Mouse (Mus musculus) kidney, adult 2 months (tissue): ENCODE measurements at regions not wholly inside any gene's neighbourhood (a gene's known extent, or its start where the extent isn't known, plus 50 kb on each side); places are given as distances from the start of the nearest gene placed in this dataset.

ENCODE experiments used
- DNase-seq: peaks from one replicate; pipeline ENCODE4 v3.0.0; 2021
- H3K27ac ChIP-seq: fragments of 200-500 bp; 2 replicates; pipeline ENCODE4 v1.5.1; 2012; ENCODE audit warnings: low read depth, low read length, control low read depth, inconsistent platforms; ENCODE audit not compliant: insufficient read depth
- H3K27me3 ChIP-seq: fragments of 200-500 bp; replicated peaks from 2 replicates; pipeline ENCODE4 v1.6.1; 2012; ENCODE audit warnings: mild to moderate bottlenecking, moderate library complexity, low read length, inconsistent platforms; ENCODE audit not compliant: control insufficient read depth, insufficient read depth
- H3K36me3 ChIP-seq: fragments of 200-500 bp; 2 replicates; pipeline ENCODE4 v1.6.1; 2012; ENCODE audit warnings: mild to moderate bottlenecking, moderate library complexity, low read length, inconsistent platforms; ENCODE audit not compliant: control insufficient read depth, insufficient read depth
- H3K4me1 ChIP-seq: fragments of 200-500 bp; 2 replicates; pipeline ENCODE4 v1.6.1; 2011; ENCODE audit warnings: low read length; ENCODE audit not compliant: control insufficient read depth, insufficient read depth
- H3K4me3 ChIP-seq: fragments of 200-500 bp; 2 replicates; pipeline ENCODE4 v1.5.1; 2011; ENCODE audit warnings: mild to moderate bottlenecking, low read depth, low read length, control low read depth; ENCODE audit not compliant: insufficient read depth
- CTCF ChIP-seq: fragments of 200-500 bp; conservative IDR thresholded peaks from 2 replicates; pipeline ENCODE4 v1.5.1; 2011; ENCODE audit warnings: low read depth, mild to moderate bottlenecking, control low read depth, low read length, moderate library complexity, mixed read lengths; ENCODE audit not compliant: insufficient read depth, insufficient read length
- POLR2A ChIP-seq: fragments of 200-500 bp; IDR thresholded peaks from one replicate; pipeline ENCODE4 v1.6.1; 2011; ENCODE audit warnings: low read depth, low read length, control low read depth
- WGBS: fragments of 180-500 bp; shearing (Covaris S2); methylation state at CpG from one replicate; pipeline ENCODE4 v1.1.7; 2018; 5-methylcytosine and 5-hydroxymethylcytosine counted together

GRCm38 (mm10) chr2:160046881-160047543 lies 286.9 kb downstream of the Gm826 start:
- no peak overlapping the region for H3K27ac ChIP-seq
- WGBS, result 26% methylated on average over 7 of the region's 7 CpGs
- H3K36me3 ChIP-seq, result no peaks in the 10 kb centered on the region
- no peak for DNase-seq
- H3K4me1 ChIP-seq, result no peaks in the 10 kb centered on the region
- no peak overlapping the region for H3K4me3 ChIP-seq
- TF ChIP-seq CTCF, result no peak
- TF ChIP-seq POLR2A, result no peak
- no peaks in the 10 kb centered on the region for H3K27me3 ChIP-seq

- WGBS, result 84% methylated on average over 4 of the region's 4 CpGs
- H3K4me1 ChIP-seq, result no peaks in the 10 kb centered on the region
These were observed 289.4 kb downstream of the Gm826 start for GRCm38 (mm10) chr2:160044591-160044990.

GRCm38 (mm10) chr2:160044184-160044583 lies 289.8 kb downstream of the Gm826 start:
- Histone ChIP-seq H3K27ac (no peak overlapping the region), H3K4me1 (no peaks in the 10 kb centered on the region), H3K27me3 (no peaks in the 10 kb centered on the region), H3K4me3 (no peak overlapping the region), H3K36me3 (no peaks in the 10 kb centered on the region)
- WGBS, result 89% methylated on average over 2 of the region's 2 CpGs
- no peak for DNase-seq
- TF ChIP-seq CTCF (no peak), POLR2A (no peak)

More at GRCm38 (mm10) chr2:160044591-160044990, 289.4 kb downstream of the Gm826 start:
- H3K27me3 ChIP-seq, result no peaks in the 10 kb centered on the region
- H3K4me3 ChIP-seq, result no peak overlapping the region
- H3K27ac ChIP-seq, result no peak overlapping the region
- TF ChIP-seq POLR2A (no peak), CTCF (no peak)
- H3K36me3 ChIP-seq, result no peaks in the 10 kb centered on the region
- DNase-seq, result no peak

- no peak overlapping the region for H3K27ac ChIP-seq
- no peak for TF ChIP-seq POLR2A
- TF ChIP-seq CTCF, result no peak
- 83% methylated on average over 1 of the region's 1 CpGs for WGBS
- DNase-seq, result no peak
- no peaks in the 10 kb centered on the region for H3K27me3 ChIP-seq
- no peaks in the 10 kb centered on the region for H3K36me3 ChIP-seq
- no peaks in the 10 kb centered on the region for H3K4me1 ChIP-seq
- no peak overlapping the region for H3K4me3 ChIP-seq
These were observed 304.5 kb downstream of the Gm826 start for GRCm38 (mm10) chr2:160029432-160029831.

- no peak for DNase-seq
- no peak overlapping the region for H3K4me3 ChIP-seq
- no peak for TF ChIP-seq POLR2A
- TF ChIP-seq CTCF, result no peak
- no peaks in the 10 kb centered on the region for H3K36me3 ChIP-seq
- WGBS, result 85% methylated on average over 2 of the region's 2 CpGs
- no peaks in the 10 kb centered on the region for H3K4me1 ChIP-seq
- no peaks in the 10 kb centered on the region for H3K27me3 ChIP-seq
- H3K27ac ChIP-seq, result no peak overlapping the region
These were observed 305.5 kb downstream of the Gm826 start for GRCm38 (mm10) chr2:160028459-160028858.

- no peak for TF ChIP-seq POLR2A
- TF ChIP-seq CTCF, result no peak
- H3K27me3 ChIP-seq, result no peaks in the 10 kb centered on the region
- no peak overlapping the region for H3K27ac ChIP-seq
- H3K4me1 ChIP-seq, result no peaks in the 10 kb centered on the region
- H3K36me3 ChIP-seq, result no peaks in the 10 kb centered on the region
- 68% methylated on average over 3 of the region's 3 CpGs for WGBS
- no peak overlapping the region for H3K4me3 ChIP-seq
- DNase-seq, result no peak
These were observed 308.1 kb downstream of the Gm826 start for GRCm38 (mm10) chr2:160025911-160026310.

- WGBS, result 79% methylated on average over 4 of the region's 4 CpGs
- DNase-seq, result no peak
- Histone ChIP-seq H3K4me3 (no peak overlapping the region), H3K27ac (no peak overlapping the region), H3K36me3 (no peaks in the 10 kb centered on the region), H3K4me1 (no peaks in the 10 kb centered on the region), H3K27me3 (no peaks in the 10 kb centered on the region)
- no peak for TF ChIP-seq POLR2A
These were observed 312.4 kb downstream of the Gm826 start for GRCm38 (mm10) chr2:160021541-160021940.

- WGBS, result 91% methylated on average over 2 of the region's 2 CpGs
- DNase-seq, result no peak
- no peak for TF ChIP-seq POLR2A
- no peak for TF ChIP-seq CTCF
- no peaks in the 10 kb centered on the region for H3K36me3 ChIP-seq
- no peaks in the 10 kb centered on the region for H3K4me1 ChIP-seq
- no peak overlapping the region for H3K4me3 ChIP-seq
- H3K27me3 ChIP-seq, result no peaks in the 10 kb centered on the region
- no peak overlapping the region for H3K27ac ChIP-seq
These were observed 313.1 kb downstream of the Gm826 start for GRCm38 (mm10) chr2:160020876-160021275.
